Mouse (Mus musculus) ES-E14 (cell line): ENCODE measurements at regions not wholly inside any gene's neighbourhood (a gene's known extent, or its start where the extent isn't known, plus 50 kb on each side); places are given as distances from the start of the nearest gene placed in this dataset.

Experiments
- DNase-seq: peaks from one replicate; pipeline ENCODE4 v3.0.0-alpha.2; 2013; ENCODE audit warnings: low read depth, low spot score
- H3K27ac ChIP-seq: 2 replicates; pipeline ENCODE4 v1.5.1; 2012; ENCODE audit warnings: low read depth, mild to moderate bottlenecking, low read length, moderate library complexity, mixed read lengths; ENCODE audit not compliant: poor library complexity, insufficient read depth, severe bottlenecking
- H3K36me3 ChIP-seq: 2 replicates; pipeline ENCODE4 v1.6.1; 2012; ENCODE audit warnings: mild to moderate bottlenecking, low read length, moderate library complexity, mixed read lengths; ENCODE audit not compliant: control insufficient read depth, poor library complexity, insufficient read depth, severe bottlenecking
- H3K4me1 ChIP-seq, 2 experiments: fragments of 150-350 bp in 1 of 2; sonication (generic) in 1 of 2; 2 replicates each; pipeline ENCODE4 v1.6.1; 2012; ENCODE audit warnings: low read length in 2 of 2, mild to moderate bottlenecking in 1 of 2, mixed read lengths in 1 of 2; ENCODE audit not compliant: control insufficient read depth in 2 of 2, insufficient read depth in 2 of 2, poor library complexity in 1 of 2
- H3K4me3 ChIP-seq, 2 experiments: fragments of 150-350 bp in 1 of 2; sonication (generic) in 1 of 2; 2 replicates each; pipeline ENCODE4 v1.5.1; 2012; ENCODE audit warnings: low read length in 2 of 2, low read depth in 1 of 2, mild to moderate bottlenecking in 1 of 2, mixed read lengths in 1 of 2; ENCODE audit not compliant: insufficient read depth in 1 of 2, poor library complexity in 1 of 2, severe bottlenecking in 1 of 2
- H3K9ac ChIP-seq: 2 replicates; pipeline ENCODE4 v1.6.1; 2012; ENCODE audit warnings: low read depth, mild to moderate bottlenecking, low read length, mixed read lengths; ENCODE audit not compliant: poor library complexity, insufficient read depth, severe bottlenecking
- H3K9me3 ChIP-seq: fragments of 150-350 bp; sonication (generic); 2 replicates; pipeline ENCODE4 v1.6.1; 2012; ENCODE audit warnings: low read depth, mild to moderate bottlenecking, low read length; ENCODE audit not compliant: control insufficient read depth, insufficient read depth
- CHD2 ChIP-seq: IDR thresholded peaks from 2 replicates; pipeline ENCODE4 v1.6.1; 2014; ENCODE audit warnings: mild to moderate bottlenecking, low read depth, low read length, inconsistent platforms
- HCFC1 ChIP-seq: IDR thresholded peaks from 2 replicates; pipeline ENCODE4 v1.6.1; 2012; ENCODE audit warnings: low read length, inconsistent platforms, borderline replicate concordance; ENCODE audit not compliant: insufficient read depth
- MAFK ChIP-seq: IDR thresholded peaks from 2 replicates; pipeline ENCODE4 v1.6.1; 2014; ENCODE audit warnings: mild to moderate bottlenecking, low read depth, low read length, inconsistent platforms; ENCODE audit not compliant: insufficient read depth
- ZC3H11A ChIP-seq: IDR thresholded peaks from 2 replicates; pipeline ENCODE4 v1.6.1; 2012; ENCODE audit warnings: low read depth, mild to moderate bottlenecking, inconsistent platforms, low read length, borderline replicate concordance
- ZNF384 ChIP-seq: IDR thresholded peaks from 2 replicates; pipeline ENCODE4 v1.6.1; 2012; ENCODE audit warnings: low read depth, low read length, inconsistent platforms
- in situ Hi-C, 2 experiments: fragments of 600-800 bp; cut with MboI; formaldehyde crosslinking; loops; one replicate each; pipeline ENCODE4 v1.15.1; 2025; ENCODE audit warnings: low sequenced_read_pairs in 2 of 2, inconsistent platforms in 1 of 2; ENCODE audit not compliant: unreplicated experiment in 2 of 2

- TF ChIP-seq HCFC1: no peak
- no peak for TF ChIP-seq MAFK
- no peak for TF ChIP-seq ZC3H11A
- TF ChIP-seq ZNF384: no peak
- no peak for TF ChIP-seq CHD2
- in situ Hi-C loops: no loop called here
- Histone ChIP-seq H3K27ac (no peak overlapping the region), H3K9ac (no peak overlapping the region), H3K9me3 (no peaks in the 10 kb centered on the region), H3K36me3 (no peaks in the 10 kb centered on the region), H3K4me1 (no peaks in the 10 kb centered on the region), H3K4me3 (no peak overlapping the region)
- DNase-seq: no peak
Observed at GRCm38 (mm10) chr16:49965528-49966250, 165.4 kb downstream of the Cd47 start.

- TF ChIP-seq MAFK (no peak), CHD2 (no peak), HCFC1 (no peak), ZC3H11A (no peak), ZNF384 (no peak)
- H3K4me1 ChIP-seq: no peaks in the 10 kb centered on the region
- H3K27ac ChIP-seq: no peak overlapping the region
- no peak overlapping the region for H3K9ac ChIP-seq
- no peak overlapping the region for H3K4me3 ChIP-seq
- in situ Hi-C loops: no loop called here
- H3K9me3 ChIP-seq: no peaks in the 10 kb centered on the region
- no peaks in the 10 kb centered on the region for H3K36me3 ChIP-seq
- no peak for DNase-seq
Observed at GRCm38 (mm10) chr16:49966251-49966588, 165.9 kb downstream of the Cd47 start.

- Histone ChIP-seq H3K9ac (no peak overlapping the region), H3K4me1 (no peaks in the 10 kb centered on the region), H3K4me3 (no peak overlapping the region), H3K36me3 (no peaks in the 10 kb centered on the region), H3K27ac (no peak overlapping the region), H3K9me3 (no peaks in the 10 kb centered on the region)
- TF ChIP-seq ZNF384: no peak
- in situ Hi-C loops: no loop called here
- DNase-seq: no peak
Observed at GRCm38 (mm10) chr16:49967110-49967509, 166.8 kb downstream of the Cd47 start.

- no peaks in the 10 kb centered on the region for H3K36me3 ChIP-seq
- no peaks in the 10 kb centered on the region for H3K4me1 ChIP-seq
- no peaks in the 10 kb centered on the region for H3K9me3 ChIP-seq
- H3K27ac ChIP-seq: no peak overlapping the region
- TF ChIP-seq CHD2 (no peak), ZC3H11A (no peak), ZNF384 (no peak), HCFC1 (no peak), MAFK (no peak)
- H3K9ac ChIP-seq: no peak overlapping the region
- in situ Hi-C loops: no loop called here
- no peak overlapping the region for H3K4me3 ChIP-seq
- DNase-seq: no peak
Observed at GRCm38 (mm10) chr16:49968291-49968870, 168.0 kb downstream of the Cd47 start.

GRCm38 (mm10) chr16:49969035-49969434 lies 168.7 kb downstream of the Cd47 start:
- H3K4me1 ChIP-seq: no peaks in the 10 kb centered on the region
- no peaks in the 10 kb centered on the region for H3K9me3 ChIP-seq
- no peak overlapping the region for H3K9ac ChIP-seq
- TF ChIP-seq MAFK: no peak
- H3K36me3 ChIP-seq: no peaks in the 10 kb centered on the region
- H3K27ac ChIP-seq: no peak overlapping the region
- in situ Hi-C loops: no loop called here
- no peak for DNase-seq
- no peak overlapping the region for H3K4me3 ChIP-seq
